Mouse (Mus musculus): ENCODE data around the gene E2f3. TPM values are rescaled to one million over a fixed set of nuclear protein-coding genes. Genes with fewer than 3 reads are reported as not detected.

Gene E2f3
- polyA plus RNA-seq, 1 experiment, result 29.7 TPM

- Histone ChIP-seq H3K36me3 (ENCODE audit: control insufficient read depth, insufficient read depth, low read length, poor library complexity, severe bottlenecking) (peaks cover 72% of the 10 kb centered on the region), H3K27ac (ENCODE audit: insufficient read depth, low read length) (no peak overlapping the region), H3K4me1 (ENCODE audit: control insufficient read depth, insufficient read depth, low read length) (no peaks in the 10 kb centered on the region), H3K4me3 (ENCODE audit: low read depth, low read length) (no peak overlapping the region), H3K27me3 (ENCODE audit: control insufficient read depth, insufficient read depth, low read length, poor library complexity, severe bottlenecking) (no peaks in the 10 kb centered on the region), H3K9me3 (replicated peaks; ENCODE audit: control insufficient read depth, insufficient read depth, low read length, poor library complexity, severe bottlenecking) (no peaks in the 10 kb centered on the region), H3K9ac (ENCODE audit: low read depth, poor library complexity, severe bottlenecking) (no peak overlapping the region)
- TF ChIP-seq CTCF (IDR thresholded peaks at IDR 0.05; ENCODE audit: low read depth, low read length) (no peak), EP300 (IDR thresholded peaks at IDR 0.05; ENCODE audit: insufficient read depth, low read depth, low read length) (no peak), POLR2A (IDR thresholded peaks at IDR 0.05; ENCODE audit: insufficient read depth, low read length) (no peak)
Observed at GRCm38 (mm10) chr13:29913606-29914005, 72.3 kb downstream of the E2f3 start.

- H3K27ac ChIP-seq (ENCODE audit: insufficient read depth, low read length), result no peak overlapping the region
- no peaks in the 10 kb centered on the region for H3K4me1 ChIP-seq (ENCODE audit: control insufficient read depth, insufficient read depth, low read length)
- no peaks in the 10 kb centered on the region for H3K27me3 ChIP-seq (ENCODE audit: control insufficient read depth, insufficient read depth, low read length, poor library complexity, severe bottlenecking)
- TF ChIP-seq EP300 (IDR thresholded peaks at IDR 0.05; ENCODE audit: insufficient read depth, low read depth, low read length) (no peak), CTCF (IDR thresholded peaks at IDR 0.05; ENCODE audit: low read depth, low read length) (no peak), POLR2A (IDR thresholded peaks at IDR 0.05; ENCODE audit: insufficient read depth, low read length) (no peak)
- H3K4me3 ChIP-seq (ENCODE audit: low read depth, low read length), result no peak overlapping the region
- peaks cover 73% of the 10 kb centered on the region for H3K36me3 ChIP-seq (ENCODE audit: control insufficient read depth, insufficient read depth, low read length, poor library complexity, severe bottlenecking)
- no peak overlapping the region for H3K9ac ChIP-seq (ENCODE audit: low read depth, poor library complexity, severe bottlenecking)
- H3K9me3 ChIP-seq (replicated peaks; ENCODE audit: control insufficient read depth, insufficient read depth, low read length, poor library complexity, severe bottlenecking), result no peaks in the 10 kb centered on the region
Observed at GRCm38 (mm10) chr13:29913061-29913460, 72.8 kb downstream of the E2f3 start.

GRCm38 (mm10) chr13:29912251-29912650 lies 73.6 kb downstream of the E2f3 start:
- no peak overlapping the region for H3K27ac ChIP-seq (ENCODE audit: insufficient read depth, low read length)
- peaks cover 72% of the 10 kb centered on the region for H3K36me3 ChIP-seq (ENCODE audit: control insufficient read depth, insufficient read depth, low read length, poor library complexity, severe bottlenecking)
- TF ChIP-seq EP300 (IDR thresholded peaks at IDR 0.05; ENCODE audit: insufficient read depth, low read depth, low read length), result no peak
- H3K4me3 ChIP-seq (ENCODE audit: low read depth, low read length), result no peak overlapping the region
- no peaks in the 10 kb centered on the region for H3K9me3 ChIP-seq (replicated peaks; ENCODE audit: control insufficient read depth, insufficient read depth, low read length, poor library complexity, severe bottlenecking)
- H3K9ac ChIP-seq (ENCODE audit: low read depth, poor library complexity, severe bottlenecking), result no peak overlapping the region
- no peaks in the 10 kb centered on the region for H3K4me1 ChIP-seq (ENCODE audit: control insufficient read depth, insufficient read depth, low read length)
- H3K27me3 ChIP-seq (ENCODE audit: control insufficient read depth, insufficient read depth, low read length, poor library complexity, severe bottlenecking), result no peaks in the 10 kb centered on the region

GRCm38 (mm10) chr13:29911141-29911540 lies 74.7 kb downstream of the E2f3 start:
- Histone ChIP-seq H3K4me1 (ENCODE audit: control insufficient read depth, insufficient read depth, low read length) (no peaks in the 10 kb centered on the region), H3K27me3 (ENCODE audit: control insufficient read depth, insufficient read depth, low read length, poor library complexity, severe bottlenecking) (no peaks in the 10 kb centered on the region), H3K9me3 (replicated peaks; ENCODE audit: control insufficient read depth, insufficient read depth, low read length, poor library complexity, severe bottlenecking) (no peaks in the 10 kb centered on the region), H3K4me3 (ENCODE audit: low read depth, low read length) (no peak overlapping the region), H3K27ac (ENCODE audit: insufficient read depth, low read length) (no peak overlapping the region), H3K36me3 (ENCODE audit: control insufficient read depth, insufficient read depth, low read length, poor library complexity, severe bottlenecking) (peaks cover 66% of the 10 kb centered on the region), H3K9ac (ENCODE audit: low read depth, poor library complexity, severe bottlenecking) (no peak overlapping the region)
- TF ChIP-seq POLR2A (IDR thresholded peaks at IDR 0.05; ENCODE audit: insufficient read depth, low read length) (no peak), EP300 (IDR thresholded peaks at IDR 0.05; ENCODE audit: insufficient read depth, low read depth, low read length) (no peak), CTCF (IDR thresholded peaks at IDR 0.05; ENCODE audit: low read depth, low read length) (no peak)

- Histone ChIP-seq H3K9ac (ENCODE audit: low read depth, poor library complexity, severe bottlenecking) (no peak overlapping the region), H3K27ac (ENCODE audit: insufficient read depth, low read length) (no peak overlapping the region), H3K27me3 (ENCODE audit: control insufficient read depth, insufficient read depth, low read length, poor library complexity, severe bottlenecking) (no peaks in the 10 kb centered on the region), H3K4me3 (ENCODE audit: low read depth, low read length) (no peak overlapping the region), H3K4me1 (ENCODE audit: control insufficient read depth, insufficient read depth, low read length) (no peaks in the 10 kb centered on the region), H3K9me3 (replicated peaks; ENCODE audit: control insufficient read depth, insufficient read depth, low read length, poor library complexity, severe bottlenecking) (no peaks in the 10 kb centered on the region), H3K36me3 (ENCODE audit: control insufficient read depth, insufficient read depth, low read length, poor library complexity, severe bottlenecking) (peaks cover 44% of the 10 kb centered on the region)
- no peak for TF ChIP-seq EP300 (IDR thresholded peaks at IDR 0.05; ENCODE audit: insufficient read depth, low read depth, low read length)
- TF ChIP-seq CTCF (IDR thresholded peaks at IDR 0.05; ENCODE audit: low read depth, low read length), result no peak
- TF ChIP-seq POLR2A (IDR thresholded peaks at IDR 0.05; ENCODE audit: insufficient read depth, low read length), result no peak
Observed at GRCm38 (mm10) chr13:29908431-29908830, 77.4 kb downstream of the E2f3 start.

- H3K4me3 ChIP-seq (ENCODE audit: low read depth, low read length), result no peak overlapping the region
- H3K9me3 ChIP-seq (replicated peaks; ENCODE audit: control insufficient read depth, insufficient read depth, low read length, poor library complexity, severe bottlenecking), result no peaks in the 10 kb centered on the region
- no peaks in the 10 kb centered on the region for H3K4me1 ChIP-seq (ENCODE audit: control insufficient read depth, insufficient read depth, low read length)
- TF ChIP-seq POLR2A (IDR thresholded peaks at IDR 0.05; ENCODE audit: insufficient read depth, low read length) (no peak), EP300 (IDR thresholded peaks at IDR 0.05; ENCODE audit: insufficient read depth, low read depth, low read length) (no peak), CTCF (IDR thresholded peaks at IDR 0.05; ENCODE audit: low read depth, low read length) (no peak)
- peaks cover 39% of the 10 kb centered on the region for H3K36me3 ChIP-seq (ENCODE audit: control insufficient read depth, insufficient read depth, low read length, poor library complexity, severe bottlenecking)
- H3K27me3 ChIP-seq (ENCODE audit: control insufficient read depth, insufficient read depth, low read length, poor library complexity, severe bottlenecking), result no peaks in the 10 kb centered on the region
- H3K9ac ChIP-seq (ENCODE audit: low read depth, poor library complexity, severe bottlenecking), result no peak overlapping the region
- no peak overlapping the region for H3K27ac ChIP-seq (ENCODE audit: insufficient read depth, low read length)
Observed at GRCm38 (mm10) chr13:29907995-29908394, 77.9 kb downstream of the E2f3 start.
